Mouse (Mus musculus): ENCODE results near the gene Ccdc122. TPM values are rescaled to one million over a fixed set of nuclear protein-coding genes. Genes with fewer than 3 reads are reported as not detected.
"Not testable (repeated sequence)": the region's sequence is repeated elsewhere in the genome, so short reads cannot be mapped to it uniquely, and the experiment has no call there.

The Ccdc122 gene
- polyA plus RNA-seq, 1 experiment = 2.0 TPM

DNA sequence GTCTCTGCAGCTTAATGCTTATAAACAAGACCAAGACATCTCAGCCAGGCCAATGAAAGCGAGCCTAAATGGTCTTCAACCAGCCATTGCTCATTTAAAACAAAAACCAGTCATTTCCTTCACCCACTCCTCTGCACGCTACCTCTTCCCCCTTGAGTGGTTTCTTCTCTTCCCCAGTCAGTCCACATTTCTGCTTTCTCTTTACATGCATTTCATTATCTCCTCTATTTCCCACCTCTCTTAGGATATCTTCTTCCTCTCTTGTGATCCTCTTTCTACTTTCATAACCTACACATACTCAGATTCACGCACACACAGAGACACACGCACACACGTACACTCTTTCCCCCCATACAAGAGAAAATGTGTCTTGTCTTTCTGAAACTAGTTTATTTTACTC is 44.7 kb downstream of the Ccdc122 start:
- Histone ChIP-seq H3K27me3 (ENCODE audit: control insufficient read depth, insufficient read depth, low read length, poor library complexity, severe bottlenecking) (no peaks in the 10 kb centered on the region), H3K4me3 (ENCODE audit: low read depth, low read length) (no peak overlapping the region), H3K4me1 (ENCODE audit: control insufficient read depth, insufficient read depth, low read length) (no peaks in the 10 kb centered on the region), H3K9me3 (replicated peaks; ENCODE audit: control insufficient read depth, insufficient read depth, low read length, poor library complexity, severe bottlenecking) (peaks cover 5% of the 10 kb centered on the region; the same call in 1 of the 2 replicates), H3K27ac (ENCODE audit: insufficient read depth, low read length) (no peak overlapping the region), H3K9ac (ENCODE audit: low read depth, poor library complexity, severe bottlenecking) (no peak overlapping the region), H3K36me3 (ENCODE audit: control insufficient read depth, insufficient read depth, low read length, poor library complexity, severe bottlenecking) (no peaks in the 10 kb centered on the region)
- TF ChIP-seq EP300 (IDR thresholded peaks at IDR 0.05; ENCODE audit: insufficient read depth, low read depth, low read length) (no peak), POLR2A (IDR thresholded peaks at IDR 0.05; ENCODE audit: insufficient read depth, low read length) (no peak), CTCF (IDR thresholded peaks at IDR 0.05; ENCODE audit: low read depth, low read length) (no peak)

DNA sequence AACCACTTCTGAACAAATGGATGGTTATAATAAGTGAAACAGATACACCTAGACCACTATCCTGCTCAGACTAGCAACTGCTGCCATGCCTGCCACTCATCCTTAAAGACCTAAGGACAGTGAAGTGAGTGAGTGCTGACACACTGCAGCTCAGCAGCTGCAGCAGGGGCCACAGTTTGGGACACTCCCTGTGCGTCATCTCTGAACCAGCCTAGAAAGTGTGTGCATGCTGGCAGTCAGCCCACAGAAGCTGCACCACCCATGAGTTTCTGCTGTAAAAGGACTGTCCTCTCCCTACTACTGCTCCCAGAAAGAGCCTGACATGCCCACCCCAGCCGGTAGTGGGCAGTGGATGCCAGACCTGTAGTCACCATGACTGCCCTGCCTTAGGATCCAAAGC is 63.7 kb downstream of the Ccdc122 start:
- TF ChIP-seq CTCF (IDR thresholded peaks at IDR 0.05; ENCODE audit: low read depth, low read length) (no peak), EP300 (IDR thresholded peaks at IDR 0.05; ENCODE audit: insufficient read depth, low read depth, low read length) (no peak), POLR2A (IDR thresholded peaks at IDR 0.05; ENCODE audit: insufficient read depth, low read length) (no peak)
- Histone ChIP-seq H3K36me3 (ENCODE audit: control insufficient read depth, insufficient read depth, low read length, poor library complexity, severe bottlenecking) (no peaks in the 10 kb centered on the region), H3K9ac (ENCODE audit: low read depth, poor library complexity, severe bottlenecking) (no peak overlapping the region), H3K4me1 (ENCODE audit: control insufficient read depth, insufficient read depth, low read length) (no peaks in the 10 kb centered on the region), H3K4me3 (ENCODE audit: low read depth, low read length) (no peak overlapping the region), H3K27ac (ENCODE audit: insufficient read depth, low read length) (no peak overlapping the region), H3K9me3 (replicated peaks; ENCODE audit: control insufficient read depth, insufficient read depth, low read length, poor library complexity, severe bottlenecking) (no peaks in the 10 kb centered on the region), H3K27me3 (ENCODE audit: control insufficient read depth, insufficient read depth, low read length, poor library complexity, severe bottlenecking) (no peaks in the 10 kb centered on the region)

DNA sequence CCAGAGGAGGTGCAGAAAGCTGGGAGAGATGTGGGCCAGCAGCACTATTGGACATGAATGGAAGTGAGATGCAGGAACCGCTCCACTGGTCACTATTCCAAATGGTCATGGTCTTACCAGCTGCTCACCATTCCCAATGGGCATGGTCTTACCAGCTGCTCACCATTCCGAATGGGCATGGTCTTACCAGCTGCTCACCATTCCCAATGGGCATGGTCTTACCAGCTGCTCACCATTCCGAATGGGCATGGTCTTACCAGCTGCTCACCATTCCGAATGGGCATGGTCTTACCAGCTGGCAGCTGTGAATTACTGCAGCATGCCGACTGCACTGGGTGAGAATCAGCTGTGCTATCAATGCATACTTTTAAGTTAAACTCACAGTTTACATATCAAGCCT is 74.0 kb downstream of the Ccdc122 start:
- H3K4me3 ChIP-seq (ENCODE audit: low read depth, low read length); H3K9me3 ChIP-seq (replicated peaks; ENCODE audit: control insufficient read depth, insufficient read depth, low read length, poor library complexity, severe bottlenecking); H3K36me3 ChIP-seq (ENCODE audit: control insufficient read depth, insufficient read depth, low read length, poor library complexity, severe bottlenecking); H3K27ac ChIP-seq (ENCODE audit: insufficient read depth, low read length); H3K9ac ChIP-seq (ENCODE audit: low read depth, poor library complexity, severe bottlenecking); H3K27me3 ChIP-seq (ENCODE audit: control insufficient read depth, insufficient read depth, low read length, poor library complexity, severe bottlenecking); H3K4me1 ChIP-seq (ENCODE audit: control insufficient read depth, insufficient read depth, low read length): not testable (repeated sequence)

GRCm38 (mm10) chr14:77130612-77131011 is 94.0 kb downstream of the Ccdc122 start:
- H3K9me3 ChIP-seq (replicated peaks; ENCODE audit: control insufficient read depth, insufficient read depth, low read length, poor library complexity, severe bottlenecking) = no peaks in the 10 kb centered on the region
- TF ChIP-seq POLR2A (IDR thresholded peaks at IDR 0.05; ENCODE audit: insufficient read depth, low read length) (no peak), EP300 (IDR thresholded peaks at IDR 0.05; ENCODE audit: insufficient read depth, low read depth, low read length) (no peak), CTCF (IDR thresholded peaks at IDR 0.05; ENCODE audit: low read depth, low read length) (no peak)
- H3K27ac ChIP-seq (ENCODE audit: insufficient read depth, low read length) = no peak overlapping the region
- no peak overlapping the region for H3K4me3 ChIP-seq (ENCODE audit: low read depth, low read length)
- no peak overlapping the region for H3K9ac ChIP-seq (ENCODE audit: low read depth, poor library complexity, severe bottlenecking)
- no peaks in the 10 kb centered on the region for H3K4me1 ChIP-seq (ENCODE audit: control insufficient read depth, insufficient read depth, low read length)
- H3K36me3 ChIP-seq (ENCODE audit: control insufficient read depth, insufficient read depth, low read length, poor library complexity, severe bottlenecking) = no peaks in the 10 kb centered on the region
- no peaks in the 10 kb centered on the region for H3K27me3 ChIP-seq (ENCODE audit: control insufficient read depth, insufficient read depth, low read length, poor library complexity, severe bottlenecking)

DNA sequence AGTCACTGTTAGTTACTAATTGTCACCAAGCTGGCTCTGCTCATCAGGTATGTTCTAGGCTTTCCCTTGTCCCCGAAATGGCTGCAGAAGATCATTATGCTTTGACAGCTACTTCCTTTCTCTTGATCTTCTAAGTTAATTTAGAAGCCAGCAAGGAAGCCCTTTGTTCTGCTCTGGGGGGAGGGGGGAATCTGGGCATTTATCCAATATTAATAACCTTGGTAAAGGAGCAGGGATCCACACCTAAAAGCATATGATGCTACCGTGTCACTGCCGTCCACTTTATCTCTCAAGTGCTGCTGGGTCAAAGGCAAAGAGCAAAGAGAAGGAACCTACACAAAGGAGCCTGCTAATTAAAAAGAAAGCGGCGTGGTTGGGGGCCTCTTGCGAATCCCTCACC is 100.4 kb downstream of the Ccdc122 start:
- no peak overlapping the region for H3K4me3 ChIP-seq (ENCODE audit: low read depth, low read length)
- TF ChIP-seq EP300 (IDR thresholded peaks at IDR 0.05; ENCODE audit: insufficient read depth, low read depth, low read length) (no peak), POLR2A (IDR thresholded peaks at IDR 0.05; ENCODE audit: insufficient read depth, low read length) (no peak), CTCF (IDR thresholded peaks at IDR 0.05; ENCODE audit: low read depth, low read length) (no peak)
- no peaks in the 10 kb centered on the region for H3K4me1 ChIP-seq (ENCODE audit: control insufficient read depth, insufficient read depth, low read length)
- no peaks in the 10 kb centered on the region; the same call in 1 of the 2 replicates for H3K27me3 ChIP-seq (ENCODE audit: control insufficient read depth, insufficient read depth, low read length, poor library complexity, severe bottlenecking)
- H3K27ac ChIP-seq (ENCODE audit: insufficient read depth, low read length) = no peak overlapping the region
- no peaks in the 10 kb centered on the region for H3K36me3 ChIP-seq (ENCODE audit: control insufficient read depth, insufficient read depth, low read length, poor library complexity, severe bottlenecking)
- H3K9ac ChIP-seq (ENCODE audit: low read depth, poor library complexity, severe bottlenecking) = no peak overlapping the region
- no peaks in the 10 kb centered on the region for H3K9me3 ChIP-seq (replicated peaks; ENCODE audit: control insufficient read depth, insufficient read depth, low read length, poor library complexity, severe bottlenecking)

DNA sequence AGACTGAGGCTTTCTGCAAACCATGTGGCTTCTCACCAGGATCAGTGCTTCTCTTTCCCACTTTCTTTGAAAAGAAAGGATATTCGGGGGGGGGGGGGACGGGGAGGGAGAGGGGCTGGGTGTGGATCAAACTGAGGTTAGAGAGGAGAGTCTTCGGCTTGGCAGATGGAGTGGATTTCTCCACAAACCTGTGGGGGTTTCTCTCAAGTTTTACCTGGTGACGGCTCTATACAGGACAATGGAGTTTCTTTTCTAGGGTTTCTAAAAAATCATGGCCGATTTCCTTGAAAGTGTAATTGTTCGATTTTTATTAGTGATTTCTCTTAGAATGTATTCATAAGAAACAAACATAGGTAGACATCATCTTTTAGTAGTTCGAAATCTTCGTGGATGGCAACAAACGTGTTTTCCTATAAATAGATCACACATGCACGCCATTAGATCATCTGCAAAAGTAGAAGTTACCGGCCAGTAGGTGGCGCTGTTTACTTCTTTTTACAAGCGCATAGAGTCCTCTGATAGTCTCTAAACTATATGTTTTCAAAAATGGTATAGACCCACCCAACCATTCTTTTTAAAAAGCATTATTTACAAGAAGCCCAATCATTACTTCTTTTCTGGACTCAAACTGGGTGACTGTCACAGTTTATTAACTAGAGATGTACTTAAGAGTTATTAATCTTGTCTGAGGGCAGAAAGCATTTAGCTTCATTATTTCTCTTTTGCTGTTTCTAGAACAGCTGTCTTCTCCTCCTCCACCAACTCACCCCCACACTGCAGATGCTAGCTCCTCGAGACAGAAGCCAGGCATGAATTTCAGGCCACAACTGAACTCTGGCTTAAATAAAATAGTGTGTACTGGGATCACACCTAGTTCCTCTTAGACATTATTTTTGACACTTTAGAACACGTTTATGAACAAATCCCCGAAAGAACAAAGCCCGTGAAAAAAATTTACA is 105.0 kb downstream of the Ccdc122 start:
- TF ChIP-seq POLR2A (IDR thresholded peaks at IDR 0.05; ENCODE audit: insufficient read depth, low read length) = no peak
- TF ChIP-seq EP300 (IDR thresholded peaks at IDR 0.05; ENCODE audit: insufficient read depth, low read depth, low read length) = no peak
- no peak for TF ChIP-seq CTCF (IDR thresholded peaks at IDR 0.05; ENCODE audit: low read depth, low read length)
- H3K27ac ChIP-seq (ENCODE audit: insufficient read depth, low read length) = no peak overlapping the region
- no peaks in the 10 kb centered on the region for H3K4me1 ChIP-seq (ENCODE audit: control insufficient read depth, insufficient read depth, low read length)
- H3K4me3 ChIP-seq (ENCODE audit: low read depth, low read length) = no peak overlapping the region
- no peaks in the 10 kb centered on the region for H3K9me3 ChIP-seq (replicated peaks; ENCODE audit: control insufficient read depth, insufficient read depth, low read length, poor library complexity, severe bottlenecking)
- H3K27me3 ChIP-seq (ENCODE audit: control insufficient read depth, insufficient read depth, low read length, poor library complexity, severe bottlenecking) = no peaks in the 10 kb centered on the region; the same call in 1 of the 2 replicates
- no peaks in the 10 kb centered on the region for H3K36me3 ChIP-seq (ENCODE audit: control insufficient read depth, insufficient read depth, low read length, poor library complexity, severe bottlenecking)
- no peak overlapping the region for H3K9ac ChIP-seq (ENCODE audit: low read depth, poor library complexity, severe bottlenecking)

Measured in ES-Bruce4 (cell line).